Mouse (Mus musculus): ENCODE data around the gene Tex19.1. TPM values are rescaled to one million over a fixed set of nuclear protein-coding genes. Genes with fewer than 3 reads are reported as not detected.

Gene Tex19.1
- total and polyA plus RNA-seq, 3 experiments: 0.10 to 0.19 TPM; not detected in 1

DNA sequence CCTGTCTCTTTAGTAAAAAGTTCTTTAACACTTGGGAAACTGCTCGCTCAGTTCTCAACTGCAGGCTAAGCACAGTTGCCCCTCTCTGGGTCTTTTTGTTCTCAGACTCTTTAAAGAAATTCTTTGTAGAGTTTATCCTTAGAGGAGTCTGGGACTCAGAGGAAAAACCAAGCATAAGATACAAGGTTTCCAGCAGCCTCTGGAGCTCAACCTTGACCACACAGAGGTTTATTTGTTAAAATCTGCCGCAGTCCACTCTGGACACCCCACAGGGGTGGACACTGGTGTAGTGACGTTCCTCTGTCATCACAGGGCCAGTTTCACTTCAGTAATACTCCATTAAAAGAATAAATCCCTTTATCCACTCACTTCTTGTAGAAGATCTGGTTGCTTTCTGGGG lies 27.4 kb upstream of the Tex19.1 start, which contains the start of gene Tex19.2:
Gene Tex19.2, minus strand, starts transcription at position 101 of the 400 bp plus-strand sequence.
- H3K9me3 ChIP-seq (replicated peaks; ENCODE audit: insufficient read depth, low read length): no peaks in the 10 kb centered on the region
- H3K9ac ChIP-seq (ENCODE audit: control insufficient read depth, low read depth, low read length, poor library complexity, severe bottlenecking): peak within 1 kb of the TSS; percentile 89
- no peak for TF ChIP-seq MEF2A (IDR thresholded peaks at IDR 0.05; ENCODE audit: extremely low read depth, insufficient replicate concordance, low read depth, low read length, poor library complexity, severe bottlenecking)
- TF ChIP-seq CHD2 (IDR thresholded peaks at IDR 0.05; ENCODE audit: low read length): no peak
- no peak for TF ChIP-seq UBTF (IDR thresholded peaks at IDR 0.05; ENCODE audit: borderline replicate concordance, insufficient read depth, low read depth, low read length)
- no peak for TF ChIP-seq MYB (IDR thresholded peaks at IDR 0.05; ENCODE audit: low read depth, low read length)
- TF ChIP-seq ELF1 (IDR thresholded peaks at IDR 0.05; ENCODE audit: low read depth, low read length): no peak
- no peak for TF ChIP-seq GATA1 (IDR thresholded peaks at IDR 0.05; ENCODE audit: low read depth, low read length)
- no peak for TF ChIP-seq GABPA (IDR thresholded peaks at IDR 0.05; ENCODE audit: low read depth, low read length)
- TF ChIP-seq NRF1 (IDR thresholded peaks at IDR 0.05; ENCODE audit: insufficient read depth, low read depth, low read length, poor library complexity, severe bottlenecking): no peak
- TF ChIP-seq MAZ (IDR thresholded peaks at IDR 0.05; ENCODE audit: low read depth, low read length): no peak
- TF ChIP-seq TBP (IDR thresholded peaks at IDR 0.05; ENCODE audit: low read depth, low read length): no peak
- no peak for TF ChIP-seq ZC3H11A (IDR thresholded peaks at IDR 0.05; ENCODE audit: low read depth, low read length)
- TF ChIP-seq CHD1 (IDR thresholded peaks at IDR 0.05; ENCODE audit: low read depth, low read length): no peak
- no peak for TF ChIP-seq JUND (IDR thresholded peaks at IDR 0.05; ENCODE audit: low read depth, low read length)
- TF ChIP-seq E2F4 (IDR thresholded peaks at IDR 0.05; ENCODE audit: borderline replicate concordance, low read depth, low read length): no peak
- no peak for TF ChIP-seq BHLHE40 (IDR thresholded peaks at IDR 0.05; ENCODE audit: borderline replicate concordance, low read depth, low read length)
- TF ChIP-seq ETS1 (IDR thresholded peaks at IDR 0.05; ENCODE audit: low read depth, low read length): no peak
- TF ChIP-seq KAT2A (conservative IDR thresholded peaks at IDR 0.05; ENCODE audit: low read depth, low read length): no peak
- peaks cover 18% of the 10 kb centered on the region for H3K79me2 ChIP-seq (ENCODE audit: control insufficient read depth, insufficient read depth, low read length, poor library complexity)
- no peak for DNase-seq (ENCODE audit: low read depth, low spot score)
- peak within 1 kb of the TSS; percentile 39 to 82 for H3K4me3 ChIP-seq (ENCODE audit: control insufficient read depth in 1 of 2, insufficient read depth in 1 of 2, low read depth in 2 of 2, low read length in 2 of 2)
- H3K36me3 ChIP-seq (ENCODE audit: control insufficient read depth in 1 of 2, insufficient read depth in 2 of 2, low read length in 2 of 2): peaks cover 0 to 27% of the 10 kb centered on the region in 2 experiments; a peak in 2 of 4 replicates
- H3K27me3 ChIP-seq (ENCODE audit: control insufficient read depth in 1 of 2, insufficient read depth in 2 of 2, low read length in 2 of 2): no peaks in the 10 kb centered on the region
- peaks cover 13 to 27% of the 10 kb centered on the region in 2 experiments for H3K4me1 ChIP-seq (ENCODE audit: control insufficient read depth in 1 of 2, insufficient read depth in 2 of 2, low read length in 2 of 2)
- H3K27ac ChIP-seq (ENCODE audit: control insufficient read depth, low read depth, low read length): peak within 1 kb of the TSS; percentile 79

DNA sequence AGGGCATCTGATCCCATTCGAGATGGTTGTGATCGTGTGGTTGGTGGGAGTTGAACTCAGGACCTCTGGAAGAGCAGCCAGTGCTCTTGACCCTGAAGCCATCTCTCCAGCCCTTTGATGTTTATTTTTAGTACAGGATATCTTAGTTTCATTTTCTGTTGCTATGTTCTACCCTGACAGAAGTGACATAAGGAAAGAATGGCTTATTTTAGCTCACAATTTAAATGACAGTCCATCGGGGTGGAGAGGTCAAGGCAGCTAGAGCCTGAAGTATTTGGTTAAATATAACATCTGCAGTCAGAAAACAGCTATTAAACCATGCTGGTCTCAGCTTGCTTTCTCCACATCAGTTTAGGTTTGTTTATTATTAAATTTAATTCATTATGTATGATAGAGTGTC lies 24.8 kb upstream of the Tex19.1 start:
- H3K9ac ChIP-seq (ENCODE audit: control insufficient read depth, low read depth, low read length, poor library complexity, severe bottlenecking): peak overlapping the region; percentile 16; the same call in 1 of the 2 replicates
- H3K27ac ChIP-seq (ENCODE audit: control insufficient read depth, low read depth, low read length): no peak overlapping the region
- peaks cover 0 to 31% of the 10 kb centered on the region in 2 experiments; a peak in 2 of 4 replicates for H3K36me3 ChIP-seq (ENCODE audit: control insufficient read depth in 1 of 2, insufficient read depth in 2 of 2, low read length in 2 of 2)
- no peak for DNase-seq (ENCODE audit: low read depth, low spot score)
- H3K4me3 ChIP-seq (ENCODE audit: control insufficient read depth in 1 of 2, insufficient read depth in 1 of 2, low read depth in 2 of 2, low read length in 2 of 2): peak overlapping the region in 1 of 2 experiments; percentile 1; a peak in 1 of 4 replicates
- no peaks in the 10 kb centered on the region for H3K9me3 ChIP-seq (replicated peaks; ENCODE audit: insufficient read depth, low read length)
- peaks cover 18% of the 10 kb centered on the region for H3K79me2 ChIP-seq (ENCODE audit: control insufficient read depth, insufficient read depth, low read length, poor library complexity)
- H3K27me3 ChIP-seq (ENCODE audit: control insufficient read depth in 1 of 2, insufficient read depth in 2 of 2, low read length in 2 of 2): no peaks in the 10 kb centered on the region
- peaks cover 17 to 39% of the 10 kb centered on the region in 2 experiments for H3K4me1 ChIP-seq (ENCODE audit: control insufficient read depth in 1 of 2, insufficient read depth in 2 of 2, low read length in 2 of 2)
- TF ChIP-seq MAFK (IDR thresholded peaks at IDR 0.05; ENCODE audit: borderline replicate concordance, low read depth, low read length) (no peak), TBP (IDR thresholded peaks at IDR 0.05; ENCODE audit: low read depth, low read length) (no peak), UBTF (IDR thresholded peaks at IDR 0.05; ENCODE audit: borderline replicate concordance, insufficient read depth, low read depth, low read length) (no peak), GATA1 (IDR thresholded peaks at IDR 0.05; ENCODE audit: low read depth, low read length) (no peak), MXI1 (IDR thresholded peaks at IDR 0.05; ENCODE audit: low read depth, low read length) (no peak), POLR2A (IDR thresholded peaks at IDR 0.05; ENCODE audit: control insufficient read depth in 1 of 2, insufficient read depth in 1 of 2, low read depth in 1 of 2, low read length in 2 of 2, poor library complexity in 1 of 2) (no peak), ZKSCAN1 (IDR thresholded peaks at IDR 0.05; ENCODE audit: low read depth, low read length) (no peak), SIN3A (IDR thresholded peaks at IDR 0.05; ENCODE audit: low read length) (no peak), HCFC1 (IDR thresholded peaks at IDR 0.05; ENCODE audit: low read depth, low read length) (no peak), CHD2 (IDR thresholded peaks at IDR 0.05; ENCODE audit: low read length) (no peak), BHLHE40 (IDR thresholded peaks at IDR 0.05; ENCODE audit: borderline replicate concordance, low read depth, low read length) (no peak)
